Mouse (Mus musculus) regulatory T cell (primary cell): ENCODE data around the gene Slc2a12.

Source experiments
- in situ Hi-C: fragments of 300-600 bp; cut with MboI, MseI; formaldehyde crosslinking; loops from one replicate; pipeline ENCODE4 v1.15.1; 2025; ENCODE audit warnings: high pct_unique_total_duplicates

Gene Slc2a12

GRCm38 (mm10) chr10:22726295-22726694, 81.5 kb downstream of the Slc2a12 start:
- in situ Hi-C loops, result no loop called here

- in situ Hi-C loops, result no loop called here
Measured at GRCm38 (mm10) chr10:22728257-22728656, 83.4 kb downstream of the Slc2a12 start.

GRCm38 (mm10) chr10:22730266-22730991, 85.6 kb downstream of the Slc2a12 start:
- in situ Hi-C loops, result loop anchor here (5.0 kb wide), 1 partner anchor 1062 kb away; no protein-coding TSS in a partner anchor

- in situ Hi-C loops, result loop anchor here (5.0 kb wide), 1 partner anchor 1061 kb away; no protein-coding TSS in a partner anchor
Measured at GRCm38 (mm10) chr10:22730992-22731271, 86.1 kb downstream of the Slc2a12 start.

GRCm38 (mm10) chr10:22731272-22732093, 86.7 kb downstream of the Slc2a12 start, which contains the start of gene Tbpl1:
TSS of gene Tbpl1 (minus strand) at chr10:22731938.
- in situ Hi-C loops, result loop anchor here (5.0 kb wide), 1 partner anchor 1061 kb away; no protein-coding TSS in a partner anchor

GRCm38 (mm10) chr10:22732181-22732580, 87.4 kb downstream of the Slc2a12 start:
- in situ Hi-C loops, result loop anchor here (5.0 kb wide), 1 partner anchor 1060 kb away; no protein-coding TSS in a partner anchor

GRCm38 (mm10) chr10:22745922-22746321, 101.1 kb downstream of the Slc2a12 start:
- in situ Hi-C loops, result no loop called here

GRCm38 (mm10) chr10:22746334-22747322, 101.8 kb downstream of the Slc2a12 start:
- in situ Hi-C loops, result no loop called here

GRCm38 (mm10) chr10:22751175-22751682, 106.4 kb downstream of the Slc2a12 start:
- in situ Hi-C loops, result no loop called here
